Mouse (Mus musculus): Measurements from ENCODE around the gene Kdm4b. TPM values are rescaled to one million over a fixed set of nuclear protein-coding genes. Genes with fewer than 3 reads are reported as not detected.

Kdm4b gene
- polyA plus RNA-seq, 1 experiment from 2014 or later: 75.1 TPM

DNA sequence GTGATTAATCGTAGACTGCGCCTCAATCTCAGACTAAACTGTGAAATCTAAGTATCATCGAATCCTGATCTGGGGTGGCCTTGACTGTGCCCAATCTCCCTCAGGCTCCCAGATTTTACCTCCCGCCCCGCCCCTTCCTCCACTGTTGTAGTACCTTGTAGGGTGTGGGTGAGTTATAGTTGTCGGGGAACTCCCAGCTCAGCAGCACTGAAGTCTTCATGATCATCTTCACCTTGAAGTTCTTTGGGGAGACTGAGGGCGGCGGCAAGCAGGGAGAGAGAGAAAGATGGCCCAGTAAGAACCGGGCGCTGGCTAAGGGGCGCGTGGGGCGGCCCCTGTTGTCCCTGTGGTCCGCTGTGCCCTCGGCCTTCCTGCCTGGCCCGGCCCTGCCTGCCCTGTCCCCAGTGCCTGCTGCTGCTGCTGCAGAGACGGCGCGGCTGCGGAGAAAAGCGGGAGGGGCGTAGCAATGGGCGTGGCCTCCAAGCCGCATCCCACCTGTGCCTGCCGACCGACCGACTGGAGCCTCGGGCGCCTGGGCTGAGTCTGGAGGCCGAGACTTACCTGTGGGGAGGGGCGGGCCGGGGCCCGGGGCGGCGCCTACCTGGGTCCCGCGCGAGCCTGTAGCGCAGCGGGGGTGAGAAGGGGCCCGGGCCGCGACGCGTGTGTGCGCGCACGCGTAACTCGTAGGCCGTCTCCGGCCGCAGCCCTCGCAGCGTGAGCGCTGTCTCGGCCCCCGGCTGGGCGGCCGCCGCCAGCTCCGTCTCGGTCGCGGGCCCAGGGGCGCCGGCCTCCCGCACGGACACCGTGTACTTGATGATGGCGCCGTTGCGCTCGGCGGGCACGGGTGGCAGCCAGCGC lies 99.1 kb downstream of the Kdm4b start:
- peaks cover 97% of the 10 kb centered on the region for H3K36me3 ChIP-seq
- H3K4me2 ChIP-seq (replicated peaks): peak overlapping the region; percentile 67

DNA sequence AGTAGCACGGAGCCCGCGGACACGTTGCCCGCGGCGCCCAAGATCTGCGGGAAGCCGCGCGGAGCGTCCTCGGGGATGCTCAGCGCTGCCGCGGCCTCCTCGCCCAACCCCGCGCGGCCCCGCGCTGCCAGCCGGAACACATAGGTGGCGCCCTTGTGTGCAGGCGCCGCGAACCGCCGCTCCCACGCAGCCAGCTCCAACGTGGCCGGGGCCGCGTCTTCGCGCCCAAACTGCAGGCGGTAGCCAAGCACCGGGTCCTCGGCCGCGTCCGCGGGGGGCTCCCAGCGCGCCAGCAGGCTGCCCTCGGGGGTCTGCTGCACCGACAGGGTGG lies 99.7 kb downstream of the Kdm4b start:
- peaks cover 93% of the 10 kb centered on the region for H3K36me3 ChIP-seq
- WGBS: 0% methylated on average over 41 of the region's 47 CpGs
- H3K27ac ChIP-seq (replicated peaks): peak overlapping the region; percentile 31
- H3K27me3 ChIP-seq: peaks cover 37% of the 10 kb centered on the region
- H3K4me3 ChIP-seq: peak overlapping the region; percentile 42
- peak overlapping the region; percentile 53 for H3K9ac ChIP-seq (replicated peaks)
- ATAC-seq (ENCODE audit: low FRiP score, low read depth): peak; percentile 74
- peaks cover 20% of the 10 kb centered on the region for H3K4me1 ChIP-seq
- no peaks in the 10 kb centered on the region for H3K9me3 ChIP-seq
- H3K4me2 ChIP-seq (replicated peaks): peak overlapping the region; percentile 67

More for the DNA sequence above, 99.1 kb downstream of the Kdm4b start:
- peak; percentile 75 for ATAC-seq (ENCODE audit: low FRiP score, low read depth)
- WGBS: 13% methylated on average over 73 of the region's 77 CpGs
- Histone ChIP-seq H3K9me3 (no peaks in the 10 kb centered on the region), H3K27ac (replicated peaks) (peak overlapping the region; percentile 31), H3K4me3 (peak overlapping the region; percentile 42), H3K9ac (replicated peaks) (peak overlapping the region; percentile 53), H3K27me3 (peaks cover 37% of the 10 kb centered on the region), H3K4me1 (peaks cover 20% of the 10 kb centered on the region)

DNA sequence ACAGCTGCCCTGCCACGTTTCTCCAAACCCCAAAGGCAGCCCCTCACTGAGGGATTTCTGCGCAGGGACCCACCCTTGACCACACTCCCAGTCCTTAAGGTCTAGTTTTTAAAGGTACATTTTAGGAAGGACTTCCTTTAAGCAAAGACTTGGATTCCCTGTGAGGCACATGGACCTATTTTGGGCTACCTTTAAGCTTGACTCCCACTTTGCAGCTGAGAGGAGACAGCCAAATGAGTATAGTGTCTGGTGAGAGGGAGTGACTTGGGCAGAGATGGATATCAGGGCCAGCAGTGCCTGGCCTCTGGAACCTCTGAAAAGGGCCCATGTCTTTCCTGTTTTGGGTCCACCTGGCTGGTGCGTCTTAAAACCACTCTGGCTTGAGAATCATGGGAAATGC lies 100.1 kb downstream of the Kdm4b start:
- Histone ChIP-seq H3K27ac (replicated peaks) (peak overlapping the region; percentile 31; the same call in 1 of the 2 replicates), H3K27me3 (peaks cover 37% of the 10 kb centered on the region), H3K9ac (replicated peaks) (peak overlapping the region; percentile 53), H3K4me2 (replicated peaks) (peak overlapping the region; percentile 67), H3K4me3 (peak overlapping the region; percentile 42), H3K4me1 (peaks cover 20% of the 10 kb centered on the region), H3K9me3 (no peaks in the 10 kb centered on the region), H3K36me3 (peaks cover 93% of the 10 kb centered on the region)
- 30% methylated on average over 3 of the region's 3 CpGs for WGBS
- no peak for ATAC-seq (ENCODE audit: low FRiP score, low read depth)

DNA sequence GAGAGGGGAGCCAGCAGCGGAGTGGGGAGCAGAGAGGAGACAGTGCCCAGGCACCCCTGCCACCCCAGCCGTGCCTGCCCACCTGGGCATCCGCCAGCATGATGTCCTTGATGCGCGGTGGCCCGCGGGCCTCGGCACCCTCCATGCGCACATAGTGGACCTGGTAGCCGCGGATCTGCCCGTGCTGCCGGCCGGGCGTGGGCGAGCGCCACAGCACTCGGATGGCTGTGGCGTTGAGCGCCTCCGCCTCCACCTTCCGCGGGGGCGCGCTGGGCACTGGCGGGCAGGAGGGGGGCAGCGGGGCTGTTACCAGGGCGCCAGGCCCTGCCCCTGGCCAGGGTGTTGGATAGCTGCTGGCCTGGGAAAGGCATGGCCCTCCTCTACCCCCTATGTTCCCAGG lies 102.0 kb downstream of the Kdm4b start:
- ATAC-seq (ENCODE audit: low FRiP score, low read depth): no peak
- Histone ChIP-seq H3K27me3 (peaks cover 37% of the 10 kb centered on the region), H3K4me2 (replicated peaks) (no peak overlapping the region), H3K36me3 (peaks cover 94% of the 10 kb centered on the region), H3K4me3 (no peak overlapping the region), H3K27ac (replicated peaks) (no peak overlapping the region), H3K9me3 (no peaks in the 10 kb centered on the region), H3K4me1 (peaks cover 20% of the 10 kb centered on the region), H3K9ac (replicated peaks) (no peak overlapping the region)
- 78% methylated on average over 28 of the region's 28 CpGs for WGBS

DNA sequence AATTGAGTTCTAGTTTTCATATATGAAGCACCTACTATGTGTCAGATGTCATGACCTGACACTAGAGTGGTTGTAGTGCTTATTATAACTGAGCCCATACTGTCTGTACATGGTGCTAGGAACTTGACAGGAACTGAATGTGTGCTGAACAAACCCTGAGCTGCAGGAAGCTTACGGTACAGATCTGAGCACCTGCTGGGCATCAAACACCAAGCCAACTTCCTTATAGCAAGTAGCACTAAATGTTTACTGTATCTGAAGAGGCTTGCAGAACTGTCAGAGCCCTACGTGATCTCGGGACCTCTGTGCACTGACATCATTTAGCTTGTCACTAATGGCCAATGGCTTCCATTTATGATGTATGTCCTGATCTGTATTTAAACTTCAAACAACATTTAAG lies 105.7 kb downstream of the Kdm4b start:
- Histone ChIP-seq H3K9me3 (no peaks in the 10 kb centered on the region), H3K27ac (replicated peaks) (no peak overlapping the region), H3K4me3 (no peak overlapping the region), H3K4me1 (peaks cover 2% of the 10 kb centered on the region; the same call in 1 of the 2 replicates), H3K27me3 (peaks cover 23% of the 10 kb centered on the region), H3K4me2 (replicated peaks) (no peak overlapping the region), H3K36me3 (peaks cover 95% of the 10 kb centered on the region), H3K9ac (replicated peaks) (no peak overlapping the region)
- ATAC-seq (ENCODE audit: low FRiP score, low read depth): no peak
- 92% methylated on average over 3 of the region's 3 CpGs for WGBS

DNA sequence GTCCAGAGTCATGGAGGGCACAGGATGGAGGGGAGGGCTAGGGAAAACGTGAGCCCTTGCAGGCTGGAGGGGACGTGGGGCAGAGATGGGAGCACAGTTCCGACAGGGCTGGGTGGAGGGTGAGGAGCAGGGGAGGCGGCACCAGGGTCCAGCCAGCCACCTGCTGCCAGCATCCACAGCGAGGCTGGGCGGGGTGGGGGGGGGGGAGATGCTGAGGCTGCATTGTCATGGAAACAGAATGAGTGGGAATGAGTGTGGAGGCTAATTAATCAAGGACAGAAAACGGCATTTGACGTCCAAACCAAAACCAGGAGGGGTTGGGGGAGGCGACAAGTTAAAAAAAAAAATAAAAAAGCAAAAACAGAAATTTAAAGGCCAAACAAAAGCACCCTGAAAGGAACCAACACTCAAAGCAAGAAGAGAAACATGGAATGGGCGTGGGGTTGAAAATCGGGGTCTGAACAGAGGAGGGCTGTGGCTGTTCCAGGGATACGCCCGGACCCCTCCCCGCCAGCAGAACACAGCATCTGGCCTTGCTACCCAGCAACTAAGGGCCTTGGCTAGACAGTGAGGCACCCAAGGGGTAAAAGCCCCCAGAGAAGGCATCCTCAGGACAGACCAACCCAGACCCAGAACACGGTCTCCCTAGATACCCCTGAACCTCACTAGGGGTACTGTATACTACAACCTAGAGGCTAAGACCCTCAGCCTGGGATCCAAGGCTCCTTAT lies 114.0 kb downstream of the Kdm4b start:
- 65% methylated on average over 15 of the region's 15 CpGs for WGBS
- peaks cover 14% of the 10 kb centered on the region for H3K4me1 ChIP-seq
- peak overlapping the region; percentile 39 for H3K27ac ChIP-seq (replicated peaks)
- H3K36me3 ChIP-seq: peaks cover 87% of the 10 kb centered on the region
- H3K9ac ChIP-seq (replicated peaks): 0 out of 2 replicates have a peak overlapping the region, but pooled peaks have one; percentile 17
- peaks cover 7% of the 10 kb centered on the region; the same call in 1 of the 2 replicates for H3K9me3 ChIP-seq
- no peak for ATAC-seq (ENCODE audit: low FRiP score, low read depth)
- H3K27me3 ChIP-seq: no peaks in the 10 kb centered on the region
- no peak overlapping the region for H3K4me2 ChIP-seq (replicated peaks)
- H3K4me3 ChIP-seq: no peak overlapping the region

DNA sequence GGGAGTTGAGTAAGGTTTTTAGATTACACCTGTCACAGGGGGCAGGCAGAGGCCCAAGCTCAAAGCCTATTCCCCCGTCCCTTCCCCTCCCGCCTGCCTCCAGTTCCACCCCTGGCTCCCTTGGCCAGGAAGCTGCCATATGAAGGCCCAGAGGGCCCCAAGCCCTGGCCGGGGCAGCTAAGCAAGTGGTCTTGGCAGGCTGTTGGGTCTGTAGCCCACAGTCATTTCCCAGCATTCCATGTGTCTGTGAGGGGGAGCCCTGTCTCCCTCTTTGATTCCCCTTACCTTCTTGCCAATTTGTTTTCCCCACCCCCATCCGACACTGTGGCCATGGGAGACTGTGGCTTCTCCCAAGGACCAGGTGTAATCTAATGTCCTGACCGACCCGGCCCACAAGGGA lies 116.5 kb downstream of the Kdm4b start:
- H3K9me3 ChIP-seq: no peaks in the 10 kb centered on the region
- peaks cover 78% of the 10 kb centered on the region for H3K36me3 ChIP-seq
- no peak overlapping the region for H3K4me2 ChIP-seq (replicated peaks)
- H3K27me3 ChIP-seq: no peaks in the 10 kb centered on the region
- no peak overlapping the region; the same call in 1 of the 2 replicates for H3K27ac ChIP-seq (replicated peaks)
- no peak overlapping the region for H3K4me3 ChIP-seq
- peaks cover 33% of the 10 kb centered on the region for H3K4me1 ChIP-seq
- ATAC-seq (ENCODE audit: low FRiP score, low read depth): no peak
- H3K9ac ChIP-seq (replicated peaks): no peak overlapping the region
- WGBS: 88% methylated on average over 6 of the region's 6 CpGs

DNA sequence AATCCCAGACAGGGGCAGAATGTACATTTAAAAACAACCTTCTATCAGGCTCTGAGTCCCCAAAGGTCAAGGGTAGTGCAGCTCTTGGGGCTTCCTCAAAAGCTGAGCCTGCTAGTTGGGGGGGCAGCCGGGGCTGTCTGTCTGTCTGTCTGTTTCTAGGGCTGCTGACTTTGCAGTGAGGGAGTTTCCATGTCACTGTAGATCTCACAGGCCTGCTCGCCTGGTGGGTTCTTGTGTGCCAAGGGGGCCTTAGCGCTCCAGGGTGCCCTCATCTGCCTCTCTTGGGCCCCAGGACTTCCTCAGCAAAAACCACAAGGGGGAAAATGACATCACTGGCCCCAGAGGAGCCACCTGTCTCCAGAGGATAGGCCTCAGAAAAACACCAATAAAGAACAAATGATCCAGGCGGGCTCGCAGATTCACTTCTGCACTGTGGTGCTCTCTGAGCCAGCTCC lies 117.5 kb downstream of the Kdm4b start:
- H3K9ac ChIP-seq (replicated peaks): no peak overlapping the region
- no peak overlapping the region for H3K27ac ChIP-seq (replicated peaks)
- H3K4me2 ChIP-seq (replicated peaks): no peak overlapping the region
- peaks cover 33% of the 10 kb centered on the region for H3K4me1 ChIP-seq
- no peaks in the 10 kb centered on the region for H3K9me3 ChIP-seq
- no peak for ATAC-seq (ENCODE audit: low FRiP score, low read depth)
- H3K4me3 ChIP-seq: no peak overlapping the region
- peaks cover 79% of the 10 kb centered on the region for H3K36me3 ChIP-seq
- 86% methylated on average over 5 of the region's 5 CpGs for WGBS
- no peaks in the 10 kb centered on the region for H3K27me3 ChIP-seq

DNA sequence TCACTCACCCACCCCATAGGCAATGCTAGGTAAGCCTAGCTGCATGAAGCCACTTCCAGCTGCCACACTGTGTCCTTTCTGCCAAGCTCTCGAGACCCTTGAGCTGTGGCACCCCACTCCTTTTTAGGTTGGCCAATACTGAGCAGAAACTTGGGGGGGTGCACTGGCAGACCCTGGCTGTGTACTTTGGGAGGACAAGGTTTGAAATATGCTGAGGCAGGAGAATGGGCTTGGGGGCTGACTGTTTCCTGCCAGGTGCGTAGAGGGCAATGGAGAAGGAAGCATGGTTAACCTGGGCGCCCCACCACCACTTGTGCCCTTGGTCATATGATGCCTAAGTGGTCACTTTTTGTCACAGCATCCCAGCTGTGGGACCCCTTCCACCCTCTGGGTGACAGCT lies 118.9 kb downstream of the Kdm4b start:
- H3K4me3 ChIP-seq: no peak overlapping the region
- ATAC-seq (ENCODE audit: low FRiP score, low read depth): no peak
- peaks cover 85% of the 10 kb centered on the region for H3K36me3 ChIP-seq
- peaks cover 30% of the 10 kb centered on the region for H3K4me1 ChIP-seq
- H3K27ac ChIP-seq (replicated peaks): no peak overlapping the region
- H3K9ac ChIP-seq (replicated peaks): no peak overlapping the region
- H3K9me3 ChIP-seq: no peaks in the 10 kb centered on the region
- 95% methylated on average over 3 of the region's 3 CpGs for WGBS
- no peak overlapping the region for H3K4me2 ChIP-seq (replicated peaks)
- no peaks in the 10 kb centered on the region for H3K27me3 ChIP-seq

DNA sequence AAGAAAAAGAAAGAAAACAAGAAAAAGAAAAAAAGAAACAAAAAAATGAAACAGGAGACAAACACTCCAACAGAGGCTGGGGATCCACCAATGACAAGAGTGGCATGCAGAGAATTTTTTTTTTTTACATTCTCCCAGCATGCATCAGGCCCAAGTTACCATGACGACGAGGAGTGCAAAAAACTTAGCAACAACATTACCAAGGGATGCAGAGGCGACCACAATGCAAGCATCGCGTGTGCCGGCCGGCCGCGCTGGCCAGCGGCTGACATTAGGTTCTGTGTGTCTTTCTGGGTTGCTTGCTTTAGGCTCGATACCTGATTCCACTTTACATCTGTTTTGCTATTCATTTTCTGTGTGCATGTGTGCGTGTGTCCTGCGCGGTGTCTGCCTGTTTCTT lies 119.5 kb downstream of the Kdm4b start:
- ATAC-seq (ENCODE audit: low FRiP score, low read depth): peak; percentile 48
- H3K36me3 ChIP-seq: peaks cover 87% of the 10 kb centered on the region
- H3K27ac ChIP-seq (replicated peaks): 0 out of 2 replicates have a peak overlapping the region, but pooled peaks have one; percentile 54
- H3K27me3 ChIP-seq: no peaks in the 10 kb centered on the region
- no peaks in the 10 kb centered on the region for H3K9me3 ChIP-seq
- H3K4me3 ChIP-seq: no peak overlapping the region
- H3K4me1 ChIP-seq: peaks cover 25% of the 10 kb centered on the region
- H3K4me2 ChIP-seq (replicated peaks): 0 out of 2 replicates have a peak overlapping the region, but pooled peaks have one; percentile 2
- 51% methylated on average over 14 of the region's 14 CpGs for WGBS
- no peak overlapping the region for H3K9ac ChIP-seq (replicated peaks)

DNA sequence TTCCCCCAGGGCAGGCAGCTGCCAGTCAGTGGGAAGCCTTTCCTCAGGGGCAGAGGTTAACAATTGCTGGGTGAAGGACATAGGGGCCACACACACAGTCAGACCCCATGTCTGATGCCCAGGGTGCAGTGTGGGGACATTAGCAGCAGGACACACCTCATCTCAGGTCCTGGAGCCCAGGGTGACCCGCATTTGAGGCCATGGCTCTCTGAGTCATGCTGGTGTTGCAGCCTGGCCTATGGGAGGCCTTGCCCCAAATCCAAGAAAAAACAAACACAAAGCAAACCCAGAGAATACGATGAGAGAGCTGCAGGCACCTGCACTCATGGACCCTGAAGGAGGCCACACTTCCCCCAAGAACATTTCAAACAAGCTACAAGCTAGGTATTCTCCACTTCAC lies 121.9 kb downstream of the Kdm4b start:
- Histone ChIP-seq H3K27ac (replicated peaks) (0 out of 2 replicates have a peak overlapping the region, but pooled peaks have one; percentile 54), H3K36me3 (peaks cover 89% of the 10 kb centered on the region), H3K4me2 (replicated peaks) (no peak overlapping the region), H3K9me3 (no peaks in the 10 kb centered on the region), H3K27me3 (no peaks in the 10 kb centered on the region), H3K4me3 (no peak overlapping the region), H3K4me1 (peaks cover 18% of the 10 kb centered on the region), H3K9ac (replicated peaks) (peak overlapping the region; percentile 24; the same call in 1 of the 2 replicates)
- 76% methylated on average over 2 of the region's 2 CpGs for WGBS
- ATAC-seq (ENCODE audit: low FRiP score, low read depth): no peak

Data from midbrain, embryonic 12.5 days (tissue).